Mouse (Mus musculus): ENCODE results near the gene Nr1i2. TPM values are rescaled to one million over a fixed set of nuclear protein-coding genes. Genes with fewer than 3 reads are reported as not detected.

The Nr1i2 gene
- polyA plus RNA-seq, 1 experiment from 2014 or later, result 0.03 TPM

- CTCF ChIA-PET, result interaction anchor here (1.6 kb wide), 2 partner anchors 10 to 14 kb away, joined by 3 read pairs; no protein-coding TSS in a partner anchor
- DNase-seq (ENCODE audit: low read depth, low spot score) (no peak), ATAC-seq (no peak)
- no peaks in the 10 kb centered on the region for H3K27me3 ChIP-seq
- in situ Hi-C loops (cut with MboI; ENCODE audit: low pct_unique_long_range_greater_than_20kb), result no loop called here
- no peak for TF ChIP-seq CTCF (IDR thresholded peaks at IDR 0.05)
- POLR2A ChIA-PET, result no interaction called here
These were observed 13.6 kb upstream of the Nr1i2 start for GRCm38 (mm10) chr16:38308195-38308594.

DNA sequence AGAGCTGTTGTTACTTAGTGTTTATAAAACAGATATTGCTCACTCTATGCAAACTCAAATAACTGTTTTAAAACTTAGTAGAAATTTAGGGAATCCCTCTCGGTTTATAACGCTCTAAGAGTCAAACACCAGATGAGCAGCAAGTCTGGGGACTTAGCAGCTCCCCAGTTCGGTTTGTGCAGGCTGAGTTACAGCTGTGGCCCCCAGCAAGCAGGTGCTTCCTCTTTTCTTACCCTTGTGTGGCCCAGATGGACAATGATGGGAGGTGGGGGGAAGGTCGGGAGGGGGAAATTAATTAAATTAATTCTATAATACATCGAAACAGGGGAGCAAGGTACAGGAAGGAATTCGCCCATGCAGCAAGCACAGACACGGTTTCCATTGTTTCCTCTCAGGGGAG lies 13.0 kb upstream of the Nr1i2 start:
- TF ChIP-seq CTCF (IDR thresholded peaks at IDR 0.05), result no peak
- POLR2A ChIA-PET, result no interaction called here
- H3K27me3 ChIP-seq, result no peaks in the 10 kb centered on the region
- DNase-seq (ENCODE audit: low read depth, low spot score) (no peak), ATAC-seq (no peak)
- CTCF ChIA-PET, result interaction anchor here (1.6 kb wide), 2 partner anchors 10 to 15 kb away, joined by 3 read pairs; no protein-coding TSS in a partner anchor
- in situ Hi-C loops (cut with MboI; ENCODE audit: low pct_unique_long_range_greater_than_20kb), result no loop called here

GRCm38 (mm10) chr16:38307221-38307605 lies 12.6 kb upstream of the Nr1i2 start:
- ATAC-seq (no peak), DNase-seq (ENCODE audit: low read depth, low spot score) (no peak)
- CTCF ChIA-PET, result interaction anchor here (1.6 kb wide), 2 partner anchors 9 to 15 kb away, joined by 3 read pairs; no protein-coding TSS in a partner anchor
- no peaks in the 10 kb centered on the region for H3K27me3 ChIP-seq
- in situ Hi-C loops (cut with MboI; ENCODE audit: low pct_unique_long_range_greater_than_20kb), result no loop called here
- no peak for TF ChIP-seq CTCF (IDR thresholded peaks at IDR 0.05)
- POLR2A ChIA-PET, result no interaction called here

- no peaks in the 10 kb centered on the region for H3K27me3 ChIP-seq
- in situ Hi-C loops (cut with MboI; ENCODE audit: low pct_unique_long_range_greater_than_20kb), result no loop called here
- ATAC-seq, result no peak
- ChIA-PET CTCF (interaction anchor here (1.6 kb wide), 1 partner anchor 9 kb away, joined by 3 read pairs; no protein-coding TSS in a partner anchor), POLR2A (no interaction called here)
- DNase-seq (ENCODE audit: low read depth, low spot score), result no peak
- TF ChIP-seq CTCF (IDR thresholded peaks at IDR 0.05), result peak; percentile 52
These were observed 12.1 kb upstream of the Nr1i2 start for GRCm38 (mm10) chr16:38306571-38307220.

GRCm38 (mm10) chr16:38304460-38305194 lies 10.0 kb upstream of the Nr1i2 start:
- in situ Hi-C loops (cut with MboI; ENCODE audit: low pct_unique_long_range_greater_than_20kb), result no loop called here
- CTCF ChIA-PET, result interaction anchor here (1.7 kb wide), 1 partner anchor 17 kb away, joined by 5 read pairs; no protein-coding TSS in a partner anchor
- no peak for ATAC-seq
- DNase-seq (ENCODE audit: low read depth, low spot score), result peak; percentile 3
- POLR2A ChIA-PET, result interaction anchor here (0.6 kb wide), 1 partner anchor 262 kb away, joined by 3 read pairs; no protein-coding TSS in a partner anchor
- TF ChIP-seq CTCF (IDR thresholded peaks at IDR 0.05), result no peak
- H3K27me3 ChIP-seq, result no peaks in the 10 kb centered on the region

DNA sequence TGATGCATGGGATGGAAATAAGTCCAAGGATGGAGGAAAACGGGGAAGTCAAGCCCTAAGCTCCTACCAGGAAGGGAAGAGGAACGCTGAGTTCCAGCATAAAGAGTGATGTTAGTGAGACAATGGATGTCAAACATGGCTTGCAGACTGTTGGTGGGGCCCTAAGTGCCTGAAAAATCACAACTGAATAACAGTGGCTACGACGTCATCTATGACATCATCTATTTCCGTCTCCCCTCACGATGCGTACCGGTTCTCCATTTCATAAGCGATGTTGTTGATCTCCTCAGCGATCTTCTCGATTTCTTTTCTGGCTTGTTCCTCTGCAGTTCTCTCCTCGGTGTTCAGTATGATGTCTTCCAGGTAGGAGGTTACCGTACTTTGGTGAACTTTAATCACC lies 7.7 kb upstream of the Nr1i2 start:
- no peak for DNase-seq (ENCODE audit: low read depth, low spot score)
- in situ Hi-C loops (cut with MboI; ENCODE audit: low pct_unique_long_range_greater_than_20kb), result no loop called here
- TF ChIP-seq CTCF (IDR thresholded peaks at IDR 0.05), result no peak
- ATAC-seq, result no peak
- POLR2A ChIA-PET, result no interaction called here
- CTCF ChIA-PET, result no interaction called here
- H3K27me3 ChIP-seq, result no peaks in the 10 kb centered on the region

GRCm38 (mm10) chr16:38298410-38298809 lies 3.8 kb upstream of the Nr1i2 start:
- no peaks in the 10 kb centered on the region for H3K27me3 ChIP-seq
- ATAC-seq (no peak), DNase-seq (ENCODE audit: low read depth, low spot score) (no peak)
- in situ Hi-C loops (cut with MboI; ENCODE audit: low pct_unique_long_range_greater_than_20kb), result no loop called here
- TF ChIP-seq CTCF (IDR thresholded peaks at IDR 0.05), result no peak
- ChIA-PET POLR2A (no interaction called here), CTCF (interaction anchor here (1.0 kb wide), 1 partner anchor 9 kb away, joined by 3 read pairs; no protein-coding TSS in a partner anchor)

DNA sequence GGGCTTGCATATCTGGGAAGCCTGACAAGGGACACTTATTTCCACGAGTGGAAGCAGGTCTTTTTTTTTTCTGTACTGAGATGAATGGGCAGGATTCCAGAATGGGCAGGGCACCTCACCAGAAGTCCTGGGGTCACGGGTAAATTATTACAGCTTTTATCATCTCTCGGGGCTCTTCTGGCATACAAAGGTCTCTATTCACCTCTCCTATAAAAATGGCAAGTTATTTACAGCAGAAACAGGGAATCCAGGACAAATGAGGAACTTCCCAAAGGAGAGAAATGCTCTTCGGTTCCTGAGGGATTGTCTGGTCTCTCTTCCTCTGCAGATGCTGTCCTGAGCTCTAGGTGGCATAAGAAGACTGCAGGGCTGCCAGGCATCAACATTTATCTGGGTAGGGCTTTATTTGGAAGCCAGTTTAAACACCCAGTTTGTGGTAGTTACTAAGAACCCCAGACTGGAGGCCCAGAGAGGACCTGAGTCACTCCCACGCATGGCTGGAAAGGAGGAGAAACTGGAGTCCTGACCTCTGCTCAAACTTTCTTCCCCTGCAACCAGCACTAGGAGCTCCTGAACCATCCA lies 816 bp upstream of the Nr1i2 start:
- peak; percentile 62 for ATAC-seq

DNA sequence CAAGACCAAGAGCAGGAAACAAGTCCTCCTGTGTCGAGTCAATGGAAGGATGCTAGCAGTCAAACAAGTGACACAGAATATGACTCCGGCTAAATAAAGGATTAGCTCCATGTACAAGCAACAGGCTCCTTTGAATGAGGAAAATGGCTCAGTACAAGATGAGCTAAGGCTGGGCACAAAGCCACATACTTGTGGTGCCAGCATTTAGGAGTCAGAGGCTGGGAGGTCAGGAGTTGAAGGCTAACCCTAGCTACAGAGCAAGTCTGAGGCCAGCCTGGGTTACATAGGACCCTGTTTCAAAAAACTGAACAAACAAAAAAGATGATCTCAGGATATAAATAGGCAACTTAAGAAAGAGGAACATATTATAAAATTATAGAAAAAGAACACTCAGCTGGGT lies 4.5 kb downstream of the Nr1i2 start:
- H3K27me3 ChIP-seq, result no peaks in the 10 kb centered on the region
- DNase-seq (ENCODE audit: low read depth, low spot score), result peak; percentile 6
- ChIA-PET CTCF (no interaction called here), POLR2A (no interaction called here)
- no peak for TF ChIP-seq CTCF (IDR thresholded peaks at IDR 0.05)
- ATAC-seq, result no peak
- in situ Hi-C loops (cut with MboI; ENCODE audit: low pct_unique_long_range_greater_than_20kb), result no loop called here

More for the DNA sequence above, 816 bp upstream of the Nr1i2 start:
- in situ Hi-C loops (cut with MboI; ENCODE audit: low pct_unique_long_range_greater_than_20kb), result no loop called here
- ChIA-PET CTCF (interaction anchor here (0.8 to 1.2 kb wide), 2 partner anchors 211 to 213 kb away, joined by 3 to 4 read pairs; no protein-coding TSS in a partner anchor), POLR2A (no interaction called here)
- H3K27me3 ChIP-seq, result no peaks in the 10 kb centered on the region
- DNase-seq (ENCODE audit: low read depth, low spot score), result peak; percentile 20
- peak; percentile 76 for TF ChIP-seq CTCF (IDR thresholded peaks at IDR 0.05)

- DNase-seq (ENCODE audit: low read depth, low spot score) (no peak), ATAC-seq (no peak)
- ChIA-PET CTCF (interaction anchor here (1.1 kb wide), 1 partner anchor 218 kb away, joined by 6 read pairs; no protein-coding TSS in a partner anchor), POLR2A (no interaction called here)
- in situ Hi-C loops (cut with MboI; ENCODE audit: low pct_unique_long_range_greater_than_20kb), result no loop called here
- no peaks in the 10 kb centered on the region for H3K27me3 ChIP-seq
- no peak for TF ChIP-seq CTCF (IDR thresholded peaks at IDR 0.05)
These were observed 5.8 kb downstream of the Nr1i2 start for GRCm38 (mm10) chr16:38288851-38289250.

- CTCF ChIA-PET, result no interaction called here
- ATAC-seq (no peak), DNase-seq (ENCODE audit: low read depth, low spot score) (no peak)
- POLR2A ChIA-PET, result no interaction called here
- H3K27me3 ChIP-seq, result no peaks in the 10 kb centered on the region
- no peak for TF ChIP-seq CTCF (IDR thresholded peaks at IDR 0.05)
- in situ Hi-C loops (cut with MboI; ENCODE audit: low pct_unique_long_range_greater_than_20kb), result no loop called here
These were observed 6.9 kb downstream of the Nr1i2 start for GRCm38 (mm10) chr16:38287762-38288161.
